Mouse (Mus musculus) megakaryocyte, embryonic 14.5 days (primary cell): Measurements from ENCODE around the gene Arid5b. TPM values are rescaled to one million over a fixed set of nuclear protein-coding genes. Genes with fewer than 3 reads are reported as not detected.

Experiments
- H3K27me3 ChIP-seq: replicated peaks from 2 replicates; pipeline ENCODE3; 2012; ENCODE audit warnings: inconsistent platforms
- H3K36me3 ChIP-seq: replicated peaks from 2 replicates; pipeline ENCODE3; 2012; ENCODE audit warnings: low read length, inconsistent platforms, mixed read lengths
- H3K4me1 ChIP-seq: 2 replicates; pipeline ENCODE4 v1.6.1; 2012; ENCODE audit warnings: inconsistent platforms
- H3K4me3 ChIP-seq: replicated peaks from 2 replicates; pipeline ENCODE3; 2012; ENCODE audit warnings: moderate library complexity, mild to moderate bottlenecking, inconsistent platforms
- H3K9me3 ChIP-seq: 2 replicates; pipeline ENCODE4 v1.6.1; 2012; ENCODE audit warnings: inconsistent platforms
- FLI1 ChIP-seq: IDR thresholded peaks from 2 replicates; pipeline ENCODE4 v1.6.1; 2012; ENCODE audit warnings: low read length, inconsistent platforms, mixed read lengths
- GATA1 ChIP-seq: IDR thresholded peaks from 3 replicates; pipeline ENCODE4 v1.6.1; 2012; ENCODE audit warnings: mixed read lengths, low read length, inconsistent platforms, borderline replicate concordance
- polyA plus RNA-seq: library from polyadenylated mRNA; stranded (reverse); fragments of >175 nt; gene quantifications from 2 replicates; pipeline ENCODE4 v1.2.3, GENCODE M21; 2012; ENCODE audit warnings: low replicate concordance; ENCODE audit not compliant: insufficient read depth

The Arid5b gene
- polyA plus RNA-seq, 1 experiment: 0.63 TPM

- H3K4me3 ChIP-seq: no peak overlapping the region
- peaks cover 34% of the 10 kb centered on the region for H3K4me1 ChIP-seq
- H3K27me3 ChIP-seq: no peaks in the 10 kb centered on the region
- peaks cover 25% of the 10 kb centered on the region; the same call in 1 of the 2 replicates for H3K9me3 ChIP-seq
- no peak for TF ChIP-seq GATA1
- TF ChIP-seq FLI1: no peak
- H3K36me3 ChIP-seq: peaks cover 25% of the 10 kb centered on the region
Measured at GRCm38 (mm10) chr10:68203322-68203721, 75.2 kb downstream of the Arid5b start.

- peaks cover 23% of the 10 kb centered on the region for H3K36me3 ChIP-seq
- peaks cover 27% of the 10 kb centered on the region for H3K4me1 ChIP-seq
- H3K27me3 ChIP-seq: no peaks in the 10 kb centered on the region
- peaks cover 25% of the 10 kb centered on the region; the same call in 1 of the 2 replicates for H3K9me3 ChIP-seq
- no peak overlapping the region for H3K4me3 ChIP-seq
- TF ChIP-seq FLI1 (no peak), GATA1 (no peak)
Measured at GRCm38 (mm10) chr10:68199440-68199839, 79.1 kb downstream of the Arid5b start.

DNA sequence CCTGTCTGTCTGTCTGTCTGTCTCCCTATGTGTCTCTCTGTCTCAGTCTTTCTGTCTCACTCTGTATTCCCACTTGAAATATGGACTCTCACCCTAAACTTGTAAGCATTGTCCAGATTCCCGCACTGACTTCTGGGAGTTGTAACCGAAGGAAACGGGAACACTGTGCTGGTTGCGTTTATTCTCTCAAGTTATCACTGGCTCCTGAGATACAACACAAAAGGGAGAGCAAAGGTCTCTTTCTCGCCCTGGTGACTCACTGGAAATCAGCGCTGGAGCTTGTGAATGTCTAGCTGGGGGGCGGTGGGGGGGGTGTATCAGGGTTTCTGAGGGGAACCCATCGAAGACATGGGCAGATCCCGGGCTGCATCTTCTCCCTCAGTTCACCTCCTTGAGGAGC lies 82.2 kb downstream of the Arid5b start:
- peaks cover 13% of the 10 kb centered on the region; the same call in 1 of the 2 replicates for H3K9me3 ChIP-seq
- TF ChIP-seq GATA1 (no peak), FLI1 (no peak)
- no peak overlapping the region for H3K4me3 ChIP-seq
- H3K27me3 ChIP-seq: no peaks in the 10 kb centered on the region
- peaks cover 26% of the 10 kb centered on the region for H3K4me1 ChIP-seq
- peaks cover 10% of the 10 kb centered on the region for H3K36me3 ChIP-seq

- TF ChIP-seq FLI1: no peak
- no peak for TF ChIP-seq GATA1
- Histone ChIP-seq H3K36me3 (no peaks in the 10 kb centered on the region), H3K27me3 (no peaks in the 10 kb centered on the region), H3K4me3 (no peak overlapping the region), H3K9me3 (no peaks in the 10 kb centered on the region), H3K4me1 (peaks cover 26% of the 10 kb centered on the region)
Measured at GRCm38 (mm10) chr10:68193561-68193960, 85.0 kb downstream of the Arid5b start.

- Histone ChIP-seq H3K4me1 (peaks cover 26% of the 10 kb centered on the region), H3K36me3 (no peaks in the 10 kb centered on the region), H3K9me3 (no peaks in the 10 kb centered on the region), H3K4me3 (peak overlapping the region; percentile 53), H3K27me3 (no peaks in the 10 kb centered on the region)
- no peak for TF ChIP-seq FLI1
- no peak for TF ChIP-seq GATA1
Measured at GRCm38 (mm10) chr10:68192824-68193255, 85.7 kb downstream of the Arid5b start.

GRCm38 (mm10) chr10:68191691-68192380 lies 86.7 kb downstream of the Arid5b start:
- Histone ChIP-seq H3K9me3 (no peaks in the 10 kb centered on the region), H3K4me1 (peaks cover 26% of the 10 kb centered on the region), H3K27me3 (no peaks in the 10 kb centered on the region), H3K4me3 (peak overlapping the region; percentile 74), H3K36me3 (no peaks in the 10 kb centered on the region)
- TF ChIP-seq GATA1: no peak
- no peak for TF ChIP-seq FLI1

DNA sequence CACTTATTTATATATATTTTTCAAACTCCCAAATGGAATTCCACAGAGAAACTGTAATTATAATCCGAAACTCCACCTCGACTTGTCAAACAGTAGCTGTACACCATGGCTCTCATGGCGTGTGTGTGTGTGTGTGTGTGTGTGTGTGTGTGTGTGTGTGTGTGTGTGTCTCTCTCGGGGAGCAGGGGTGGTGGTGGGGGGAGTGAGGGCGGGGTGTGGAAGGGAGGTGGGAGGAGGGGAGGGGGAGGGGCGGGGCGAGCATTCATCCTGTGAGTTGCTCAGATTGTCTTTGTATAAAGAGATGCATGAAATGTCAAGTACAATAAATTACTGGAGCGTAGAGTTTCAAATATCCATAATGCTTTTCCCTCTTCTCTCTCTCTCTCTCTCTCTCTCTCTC lies 87.4 kb downstream of the Arid5b start:
- no peaks in the 10 kb centered on the region for H3K27me3 ChIP-seq
- H3K36me3 ChIP-seq: no peaks in the 10 kb centered on the region
- TF ChIP-seq GATA1 (no peak), FLI1 (no peak)
- H3K9me3 ChIP-seq: no peaks in the 10 kb centered on the region
- H3K4me3 ChIP-seq: no peak overlapping the region
- peaks cover 26% of the 10 kb centered on the region for H3K4me1 ChIP-seq

- H3K27me3 ChIP-seq: no peaks in the 10 kb centered on the region
- peaks cover 8% of the 10 kb centered on the region for H3K36me3 ChIP-seq
- TF ChIP-seq FLI1 (no peak), GATA1 (no peak)
- peaks cover 18% of the 10 kb centered on the region for H3K4me1 ChIP-seq
- H3K9me3 ChIP-seq: no peaks in the 10 kb centered on the region
- no peak overlapping the region for H3K4me3 ChIP-seq
Measured at GRCm38 (mm10) chr10:68189847-68190246, 88.7 kb downstream of the Arid5b start.

DNA sequence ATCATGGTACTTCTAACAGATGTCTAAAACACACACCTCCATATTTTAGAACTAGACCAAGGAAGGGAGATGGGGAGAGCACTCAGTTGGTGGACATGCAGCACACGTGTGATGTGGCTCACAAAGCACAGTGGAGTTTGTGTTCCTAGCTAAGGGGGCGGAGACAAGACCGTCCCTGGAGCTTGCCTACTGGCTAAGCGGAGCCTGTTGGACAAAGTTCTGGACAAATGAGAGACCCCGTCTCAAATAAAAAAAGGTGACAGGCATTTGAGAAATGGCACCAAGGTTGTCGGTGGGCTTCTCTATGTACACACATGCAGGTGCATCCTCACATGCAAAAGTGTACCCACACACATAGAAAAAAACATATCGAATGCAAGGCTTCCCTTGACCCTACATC lies 95.4 kb downstream of the Arid5b start:
- Histone ChIP-seq H3K4me3 (no peak overlapping the region), H3K4me1 (peaks cover 7% of the 10 kb centered on the region; the same call in 1 of the 2 replicates), H3K9me3 (no peaks in the 10 kb centered on the region)

DNA sequence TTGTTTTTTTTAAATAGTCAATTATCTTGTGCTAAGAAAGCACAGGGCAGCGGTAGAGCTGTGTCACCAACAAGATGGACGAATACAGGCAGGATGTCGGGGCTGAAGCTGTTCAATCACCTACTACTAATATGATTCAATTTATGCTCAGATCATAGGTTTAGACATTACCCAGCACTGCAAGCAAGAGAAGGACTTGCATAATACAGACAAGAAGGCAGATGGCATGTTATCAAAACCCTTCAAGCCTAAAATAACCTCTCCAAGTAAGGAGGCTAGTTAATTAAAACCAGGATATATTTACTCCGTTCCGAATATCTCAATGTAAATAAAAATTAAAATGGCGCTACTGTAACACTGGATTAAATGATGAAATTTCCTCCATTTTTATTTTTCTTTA lies 96.3 kb downstream of the Arid5b start:
- Histone ChIP-seq H3K4me1 (peaks cover 7% of the 10 kb centered on the region; the same call in 1 of the 2 replicates), H3K36me3 (peaks cover 8% of the 10 kb centered on the region), H3K27me3 (no peaks in the 10 kb centered on the region), H3K9me3 (no peaks in the 10 kb centered on the region), H3K4me3 (no peak overlapping the region)
- TF ChIP-seq GATA1: no peak
- TF ChIP-seq FLI1: no peak

More for the DNA sequence above, 95.4 kb downstream of the Arid5b start:
- TF ChIP-seq FLI1 (no peak), GATA1 (no peak)
- H3K27me3 ChIP-seq: no peaks in the 10 kb centered on the region
- H3K36me3 ChIP-seq: peaks cover 8% of the 10 kb centered on the region
